Mouse (Mus musculus) E14TG2a.4 (cell line): ENCODE measurements around the gene Sgsm1.

Experiments
- H3K27me3 ChIP-seq: 2 replicates; pipeline ENCODE4 v1.6.1; 2014; ENCODE audit warnings: low read length, control low read depth; ENCODE audit not compliant: insufficient read depth
- H3K36me3 ChIP-seq: 2 replicates; pipeline ENCODE4 v1.6.1; 2014; ENCODE audit warnings: low read length, control low read depth; ENCODE audit not compliant: insufficient read depth
- H3K4me1 ChIP-seq: replicated peaks from 2 replicates; pipeline ENCODE4 v1.6.1; 2014; ENCODE audit warnings: low read depth, low read length, control low read depth
- H3K4me3 ChIP-seq: replicated peaks from 2 replicates; pipeline ENCODE4 v1.5.1; 2014; ENCODE audit warnings: mild to moderate bottlenecking, low read length
- H3K9me3 ChIP-seq: 2 replicates; pipeline ENCODE4 v1.6.1; 2014; ENCODE audit warnings: low read length, control low read depth
- CTCF ChIP-seq: conservative IDR thresholded peaks from 2 replicates; pipeline ENCODE4 v1.5.1; 2014; ENCODE audit warnings: low read length
- NANOG ChIP-seq: IDR thresholded peaks from 2 replicates; pipeline ENCODE4 v1.6.1; 2014; ENCODE audit warnings: borderline replicate concordance, low read length, mixed read lengths
- POU5F1 ChIP-seq: IDR thresholded peaks from 2 replicates; pipeline ENCODE4 v1.6.1; 2014; ENCODE audit warnings: low read length, borderline replicate concordance

Gene Sgsm1

GRCm38 (mm10) chr5:113301841-113302240 is 8.7 kb downstream of the Sgsm1 start:
- TF ChIP-seq POU5F1: no peak
- TF ChIP-seq NANOG: no peak
- no peak for TF ChIP-seq CTCF
- H3K4me1 ChIP-seq: peaks cover 62% of the 10 kb centered on the region
- no peaks in the 10 kb centered on the region for H3K9me3 ChIP-seq
- H3K4me3 ChIP-seq: peak overlapping the region; percentile 76
- no peaks in the 10 kb centered on the region for H3K36me3 ChIP-seq
- peaks cover 13% of the 10 kb centered on the region for H3K27me3 ChIP-seq

GRCm38 (mm10) chr5:113300148-113300889 is 10.3 kb downstream of the Sgsm1 start:
- TF ChIP-seq POU5F1 (no peak), CTCF (no peak)
- H3K4me3 ChIP-seq: peak overlapping the region; percentile 43
- H3K27me3 ChIP-seq: peaks cover 13% of the 10 kb centered on the region
- H3K9me3 ChIP-seq: no peaks in the 10 kb centered on the region
- H3K36me3 ChIP-seq: no peaks in the 10 kb centered on the region
- H3K4me1 ChIP-seq: peaks cover 67% of the 10 kb centered on the region

DNA sequence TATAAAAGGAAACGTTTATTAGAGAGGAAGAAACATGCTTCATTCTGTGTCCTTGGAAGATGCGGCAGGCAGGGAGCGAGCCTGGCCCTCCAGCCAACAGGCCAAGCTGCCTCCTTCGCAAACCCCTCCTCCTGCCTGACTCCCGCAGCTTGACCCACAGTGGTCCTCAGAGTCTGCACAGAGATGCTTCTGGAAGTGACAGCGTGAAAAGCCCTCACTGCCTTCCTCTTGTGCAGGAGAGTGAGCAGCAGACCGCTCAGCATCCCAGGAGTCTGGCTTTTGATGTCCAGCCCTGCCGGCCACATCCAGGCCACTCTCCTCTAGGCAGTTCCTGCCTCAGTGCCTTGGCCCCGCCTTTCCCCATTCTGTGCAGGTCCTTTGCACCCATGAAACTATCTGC is 11.2 kb downstream of the Sgsm1 start:
- H3K4me1 ChIP-seq: peaks cover 67% of the 10 kb centered on the region
- H3K9me3 ChIP-seq: no peaks in the 10 kb centered on the region
- peak overlapping the region; percentile 41; the same call in 1 of the 2 replicates for H3K4me3 ChIP-seq
- no peak for TF ChIP-seq CTCF
- TF ChIP-seq NANOG: no peak
- TF ChIP-seq POU5F1: no peak
- peaks cover 13% of the 10 kb centered on the region for H3K27me3 ChIP-seq
- no peaks in the 10 kb centered on the region for H3K36me3 ChIP-seq

GRCm38 (mm10) chr5:113298826-113299225 is 11.8 kb downstream of the Sgsm1 start:
- H3K36me3 ChIP-seq: no peaks in the 10 kb centered on the region
- H3K4me1 ChIP-seq: peaks cover 67% of the 10 kb centered on the region
- H3K9me3 ChIP-seq: no peaks in the 10 kb centered on the region
- TF ChIP-seq CTCF (no peak), POU5F1 (no peak), NANOG (no peak)
- H3K4me3 ChIP-seq: no peak overlapping the region
- peaks cover 13% of the 10 kb centered on the region for H3K27me3 ChIP-seq

GRCm38 (mm10) chr5:113298040-113298439 is 12.5 kb downstream of the Sgsm1 start:
- TF ChIP-seq POU5F1 (no peak), NANOG (no peak), CTCF (no peak)
- no peaks in the 10 kb centered on the region for H3K36me3 ChIP-seq

DNA sequence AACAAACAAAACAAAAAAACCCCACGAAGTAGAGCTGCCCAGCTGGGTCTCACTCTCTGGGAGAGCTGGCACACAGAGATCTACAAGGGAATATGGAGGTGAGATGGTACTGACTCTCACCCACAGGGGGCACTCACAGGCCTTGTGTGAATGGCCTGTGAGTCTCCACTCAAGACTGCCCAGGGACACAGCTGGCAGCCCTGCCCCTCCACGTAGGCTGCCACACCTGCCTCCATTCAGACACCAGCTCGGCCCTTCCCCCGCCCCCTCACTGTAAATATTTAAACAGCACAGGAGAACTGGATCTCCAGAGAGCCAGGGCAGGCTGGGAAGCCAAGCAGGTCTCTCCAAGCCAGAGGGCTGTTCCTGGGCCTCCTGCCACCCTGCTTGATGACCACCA is 14.8 kb downstream of the Sgsm1 start:
- no peaks in the 10 kb centered on the region for H3K9me3 ChIP-seq
- no peak overlapping the region for H3K4me3 ChIP-seq
- H3K4me1 ChIP-seq: peaks cover 54% of the 10 kb centered on the region
- peaks cover 17% of the 10 kb centered on the region for H3K27me3 ChIP-seq
- TF ChIP-seq CTCF (peak; percentile 23), NANOG (no peak)
- no peaks in the 10 kb centered on the region for H3K36me3 ChIP-seq

More at GRCm38 (mm10) chr5:113298040-113298439, 12.5 kb downstream of the Sgsm1 start:
- H3K4me3 ChIP-seq: peak overlapping the region; percentile 39
- peaks cover 67% of the 10 kb centered on the region for H3K4me1 ChIP-seq
- H3K9me3 ChIP-seq: no peaks in the 10 kb centered on the region
- H3K27me3 ChIP-seq: peaks cover 13% of the 10 kb centered on the region

GRCm38 (mm10) chr5:113294575-113294974 is 16.0 kb downstream of the Sgsm1 start:
- TF ChIP-seq NANOG (no peak), POU5F1 (no peak), CTCF (no peak)
- Histone ChIP-seq H3K9me3 (no peaks in the 10 kb centered on the region), H3K4me1 (peaks cover 42% of the 10 kb centered on the region), H3K27me3 (peaks cover 30% of the 10 kb centered on the region), H3K4me3 (no peak overlapping the region), H3K36me3 (no peaks in the 10 kb centered on the region)

- Histone ChIP-seq H3K4me1 (peaks cover 37% of the 10 kb centered on the region), H3K9me3 (no peaks in the 10 kb centered on the region), H3K27me3 (peaks cover 33% of the 10 kb centered on the region), H3K36me3 (no peaks in the 10 kb centered on the region), H3K4me3 (no peak overlapping the region)
- TF ChIP-seq CTCF: no peak
- TF ChIP-seq NANOG: no peak
- no peak for TF ChIP-seq POU5F1
Measured at GRCm38 (mm10) chr5:113293446-113293845, 17.1 kb downstream of the Sgsm1 start.

GRCm38 (mm10) chr5:113292832-113293231 is 17.8 kb downstream of the Sgsm1 start:
- Histone ChIP-seq H3K27me3 (peaks cover 34% of the 10 kb centered on the region), H3K4me1 (peaks cover 37% of the 10 kb centered on the region), H3K36me3 (no peaks in the 10 kb centered on the region), H3K4me3 (no peak overlapping the region), H3K9me3 (no peaks in the 10 kb centered on the region)
- TF ChIP-seq NANOG (no peak), POU5F1 (no peak), CTCF (no peak)
